Mouse (Mus musculus): Measurements from ENCODE around the gene Dnah8.
"Not testable (repeated sequence)": the region's sequence is repeated elsewhere in the genome, so short reads cannot be mapped to it uniquely, and the experiment has no call there.

Dnah8 gene

DNA sequence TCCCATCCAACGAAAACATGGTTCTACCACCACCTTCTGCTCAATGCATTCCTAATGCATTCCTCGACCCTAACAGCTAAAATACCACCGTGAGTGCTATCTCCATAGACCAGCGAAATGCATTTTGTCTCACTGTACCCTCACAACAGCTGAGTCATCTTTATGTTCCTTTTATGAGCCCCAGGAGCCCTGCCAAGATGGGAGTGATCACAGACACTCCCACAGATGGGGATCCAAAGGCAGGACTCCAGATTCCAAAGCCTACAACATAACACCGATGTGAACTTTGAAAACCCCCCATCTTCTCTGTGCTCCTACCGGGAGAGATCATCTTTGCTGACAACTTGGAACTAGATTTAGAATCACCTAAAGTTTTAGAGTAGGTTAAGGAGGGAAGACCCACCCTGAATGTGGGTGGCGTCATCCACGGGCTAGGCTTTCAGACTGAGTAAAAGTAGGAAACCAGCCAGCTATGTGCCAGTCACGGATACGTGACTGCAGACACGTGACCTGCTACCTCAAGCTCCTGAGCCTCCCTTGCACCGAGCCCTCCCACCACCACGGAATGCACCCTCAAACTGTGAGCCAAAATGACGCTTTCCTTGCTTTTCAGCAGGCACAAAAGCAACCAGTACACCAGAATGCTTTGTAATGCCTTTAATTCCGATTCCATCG is 14.7 kb upstream of the Dnah8 start:
- no peak for DNase-seq (ENCODE audit: low spot score)

DNA sequence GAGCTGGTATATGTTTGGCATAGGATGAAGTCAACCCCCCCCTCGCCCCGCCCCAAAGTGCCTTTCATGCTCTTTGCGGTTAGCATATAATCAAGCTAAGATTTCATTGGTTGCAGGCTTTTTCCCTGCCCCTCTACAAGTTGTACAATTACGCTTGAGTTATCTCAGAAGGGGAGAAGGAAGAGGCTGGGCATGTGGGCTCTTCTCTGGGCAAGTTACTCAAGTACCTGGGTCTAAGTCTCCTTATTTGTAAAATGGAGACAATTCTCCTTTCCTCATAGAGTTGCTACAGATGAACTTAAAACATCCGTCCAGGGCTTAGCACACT is 14.2 kb upstream of the Dnah8 start:
- DNase-seq (ENCODE audit: low spot score), result no peak

DNA sequence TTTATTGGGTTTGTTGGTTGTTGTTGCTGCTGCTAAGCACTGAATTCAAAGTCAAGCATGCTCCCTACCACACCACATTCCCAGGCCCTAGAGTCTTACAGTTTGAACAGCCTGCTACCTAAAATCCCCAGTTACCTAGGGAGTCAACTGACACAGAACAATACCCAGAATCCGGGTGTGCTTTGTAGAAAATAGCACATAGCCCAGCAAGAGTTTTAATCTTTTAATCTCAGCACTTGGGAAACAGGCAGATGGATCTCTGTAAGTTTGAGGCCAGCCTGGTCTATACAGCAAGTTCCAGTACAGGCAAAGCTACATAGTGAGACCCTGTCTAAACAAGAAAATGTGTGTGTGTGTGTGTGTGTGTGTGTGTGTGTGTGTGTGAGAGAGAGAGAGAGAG is 13.4 kb upstream of the Dnah8 start:
- DNase-seq (ENCODE audit: low spot score), result no peak

DNA sequence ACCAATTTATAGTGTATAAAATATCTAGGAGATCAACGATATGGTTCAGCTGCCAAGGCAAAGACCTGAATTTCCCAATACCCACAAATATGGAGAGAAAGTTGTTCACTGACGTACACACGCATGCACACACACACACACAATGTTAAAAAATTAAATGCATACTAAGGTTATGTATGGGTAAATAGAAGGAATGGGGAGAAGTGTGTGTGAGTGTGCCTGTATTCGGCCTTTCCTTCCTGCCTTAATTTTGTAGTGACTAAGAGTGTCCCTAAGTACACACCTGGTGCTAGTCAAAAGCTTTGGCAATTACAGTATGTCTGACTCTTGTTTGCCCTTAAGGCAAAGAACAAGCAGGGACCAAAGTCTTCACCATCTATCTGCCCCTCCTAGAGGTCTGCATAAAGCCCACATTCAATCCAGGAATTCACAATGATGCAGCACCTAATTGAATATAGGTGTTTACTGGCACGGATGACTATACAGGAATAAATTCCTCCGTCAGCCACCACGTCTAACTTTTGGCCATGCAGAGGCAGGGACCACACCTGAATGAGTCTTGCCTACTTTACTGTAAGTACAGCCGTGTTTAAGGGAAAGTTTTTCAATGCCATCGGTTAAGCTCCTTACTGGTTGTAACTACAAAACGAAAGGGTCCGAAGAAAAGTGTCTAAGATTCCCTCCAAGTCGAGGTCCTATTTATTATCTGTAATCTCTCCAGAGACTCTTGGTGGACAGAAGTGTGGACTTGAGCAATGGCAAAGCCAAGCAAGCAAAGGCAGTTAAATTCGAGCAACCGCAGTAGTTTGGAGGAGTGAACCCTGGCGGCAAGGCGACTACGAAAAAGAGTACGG is 12.7 kb upstream of the Dnah8 start:
- DNase-seq (ENCODE audit: low spot score), result no peak

DNA sequence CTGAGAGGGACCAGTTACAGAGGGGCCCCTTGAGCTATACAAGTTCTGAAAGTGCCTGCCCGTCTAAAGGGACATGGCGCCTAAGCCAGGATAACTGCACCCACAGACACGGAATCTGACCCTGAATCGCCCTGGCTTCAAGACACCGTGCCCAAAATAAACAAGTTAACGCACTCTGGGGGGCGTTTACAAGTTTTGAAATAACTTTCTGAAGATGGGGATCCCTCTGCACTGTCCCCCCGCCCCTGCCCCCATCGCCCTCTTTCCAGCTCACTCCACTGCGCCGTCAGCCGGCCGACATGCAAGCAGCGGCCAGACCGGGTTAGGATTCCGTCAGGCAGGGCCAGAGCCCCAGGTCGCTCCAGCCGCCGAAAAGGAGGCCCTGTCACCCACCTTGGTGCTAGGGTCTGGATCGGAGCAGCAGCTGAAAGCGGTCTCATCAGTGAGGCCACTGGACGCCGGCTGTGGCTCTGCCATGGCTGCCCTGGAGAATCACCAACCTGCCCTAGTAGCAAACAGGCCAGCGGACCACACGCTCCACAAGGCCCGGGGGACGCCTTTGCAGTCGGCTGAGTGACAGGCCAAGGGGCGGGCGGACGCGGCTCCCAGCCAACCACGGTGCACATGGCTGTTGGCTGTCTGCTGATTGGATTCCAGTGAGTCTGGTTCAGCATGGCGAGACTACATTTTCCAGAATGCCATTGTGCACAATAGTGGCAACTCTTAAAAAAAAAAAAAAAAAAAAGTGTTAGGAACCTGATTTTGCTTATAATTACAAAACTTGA is 11.9 kb upstream of the Dnah8 start:
- DNase-seq (ENCODE audit: low spot score), result peak; percentile 97

DNA sequence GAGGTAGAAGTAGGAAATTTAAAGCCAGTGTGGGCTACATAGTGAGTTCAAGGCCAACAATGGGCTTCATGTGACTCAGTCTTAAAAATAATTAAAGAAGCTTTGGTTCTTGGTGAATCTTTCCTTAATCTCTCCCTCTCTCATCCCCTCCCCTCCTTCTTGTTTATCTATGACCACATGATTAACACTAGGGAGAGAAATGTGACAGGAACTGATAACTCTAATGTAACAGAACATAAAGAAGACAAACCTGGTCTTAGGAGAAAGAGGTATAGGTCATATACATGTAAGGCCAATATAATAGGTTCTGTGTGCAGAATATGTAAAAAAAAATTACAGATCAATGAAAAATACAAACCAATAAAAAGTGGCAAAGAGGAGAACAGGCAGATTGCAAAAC is 10.8 kb upstream of the Dnah8 start:
- DNase-seq (ENCODE audit: low spot score), result no peak

DNA sequence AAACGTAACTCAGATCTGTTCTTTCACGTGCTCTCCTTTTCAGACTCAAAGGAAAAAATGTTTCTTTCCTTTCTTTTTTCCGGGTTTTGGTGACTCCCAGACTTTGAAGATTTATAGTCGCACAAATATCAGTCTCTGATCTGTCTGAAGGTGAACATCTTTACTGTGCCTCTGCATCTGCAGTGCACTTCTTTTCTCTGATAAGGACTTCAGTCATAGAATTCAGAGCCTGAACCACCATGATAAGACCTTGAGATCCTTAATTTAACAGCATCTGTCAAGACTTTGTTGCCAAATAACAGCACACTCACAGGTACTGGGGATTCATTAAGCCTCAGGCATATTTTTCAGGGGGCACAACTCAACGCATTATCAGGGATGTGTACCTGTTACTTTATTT is 8.0 kb upstream of the Dnah8 start:
- DNase-seq (ENCODE audit: low spot score), result no peak

DNA sequence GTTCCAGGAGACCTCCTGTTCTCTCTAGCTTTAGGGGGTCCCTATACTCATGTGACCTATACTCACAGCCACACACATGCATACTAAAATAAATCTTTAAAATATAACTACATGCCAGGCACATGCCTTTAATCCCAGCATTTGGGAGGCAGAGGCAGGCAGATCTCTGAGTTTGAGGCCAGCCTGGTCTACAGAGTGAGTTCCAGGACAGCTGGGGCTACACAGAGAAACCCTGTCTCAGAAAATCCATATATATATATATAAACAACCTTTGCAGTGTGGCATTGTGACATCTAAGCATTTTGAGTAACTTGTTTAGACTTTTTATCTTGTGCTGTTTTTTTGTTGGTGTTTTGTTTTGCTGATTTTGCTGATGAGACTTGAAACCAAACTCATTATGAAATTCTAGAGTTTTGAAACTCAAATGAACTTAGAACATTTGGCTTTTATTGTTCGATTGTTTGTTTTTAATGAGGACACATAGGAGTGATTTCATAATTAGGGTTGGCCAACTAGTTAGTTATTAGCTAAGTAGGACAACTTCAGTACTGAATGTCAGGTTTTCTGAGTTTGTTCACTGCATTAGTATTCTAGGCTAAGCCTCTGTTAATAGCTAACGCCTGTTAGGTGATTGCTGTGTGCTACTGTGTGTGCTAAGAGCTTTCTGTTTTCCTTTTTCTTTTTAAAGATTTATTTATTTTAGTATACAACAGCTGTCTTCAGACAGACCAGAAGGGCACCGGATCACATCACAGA is 5.8 kb upstream of the Dnah8 start:
- DNase-seq (ENCODE audit: low spot score), result no peak

DNA sequence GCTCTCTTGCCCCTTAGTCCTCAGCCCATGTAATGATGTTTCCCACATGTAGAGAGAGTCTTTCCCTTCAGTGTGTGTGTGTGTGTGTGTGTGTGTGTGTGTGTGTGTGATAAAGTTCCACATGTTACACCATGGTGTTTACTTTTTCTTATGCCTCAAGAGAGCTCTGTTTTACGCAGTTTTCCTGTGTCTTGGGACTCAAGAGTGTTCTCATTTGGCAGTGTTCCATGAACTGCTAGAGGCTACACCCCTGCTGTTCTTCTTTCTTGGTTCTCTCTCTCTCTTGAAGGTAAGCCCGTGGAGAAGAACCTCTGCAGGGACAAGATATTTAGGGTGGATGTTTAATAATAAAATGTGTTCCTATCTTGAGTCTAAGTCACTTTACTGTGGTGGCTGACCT is 5.0 kb upstream of the Dnah8 start:
- no peak for DNase-seq (ENCODE audit: low spot score)

DNA sequence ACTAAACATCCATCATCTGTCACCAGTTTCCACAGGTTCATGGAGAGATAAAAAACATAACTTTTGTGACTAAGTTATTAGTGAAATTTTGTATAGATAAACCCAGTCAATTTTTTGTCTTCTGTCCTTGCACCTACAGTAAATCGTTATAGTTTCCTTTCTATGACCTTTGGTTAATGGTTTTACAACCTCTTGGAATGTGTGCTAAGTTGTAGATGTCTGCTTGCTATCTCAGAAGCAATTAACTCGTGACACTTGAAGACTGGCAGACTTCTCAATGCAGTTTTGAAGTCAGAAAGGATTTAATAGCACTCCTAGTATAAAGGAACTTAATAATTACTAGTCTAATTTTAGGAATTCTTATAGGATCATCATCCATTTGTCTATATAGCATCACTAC is 3.6 kb upstream of the Dnah8 start:
- no peak for DNase-seq (ENCODE audit: low spot score)

DNA sequence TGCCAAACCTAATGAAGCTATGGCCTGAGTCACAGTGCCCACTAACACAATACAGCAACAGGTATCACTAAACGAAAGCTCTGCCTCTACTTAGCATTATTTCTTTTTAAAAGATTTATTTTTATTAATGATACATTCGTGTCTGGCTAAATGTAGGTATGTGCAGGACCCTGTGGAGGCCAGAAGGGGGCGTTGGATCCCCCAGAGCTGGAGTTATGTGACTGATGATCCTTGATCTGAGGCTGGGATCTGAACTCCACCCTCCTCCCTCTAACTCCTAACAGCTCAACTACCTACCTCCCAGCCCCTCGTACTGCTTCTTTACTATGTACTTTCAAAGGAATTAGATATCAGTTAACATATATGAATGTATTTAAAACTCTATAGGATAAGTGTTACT is 2.7 kb upstream of the Dnah8 start:
- no peak for DNase-seq (ENCODE audit: low spot score)

DNA sequence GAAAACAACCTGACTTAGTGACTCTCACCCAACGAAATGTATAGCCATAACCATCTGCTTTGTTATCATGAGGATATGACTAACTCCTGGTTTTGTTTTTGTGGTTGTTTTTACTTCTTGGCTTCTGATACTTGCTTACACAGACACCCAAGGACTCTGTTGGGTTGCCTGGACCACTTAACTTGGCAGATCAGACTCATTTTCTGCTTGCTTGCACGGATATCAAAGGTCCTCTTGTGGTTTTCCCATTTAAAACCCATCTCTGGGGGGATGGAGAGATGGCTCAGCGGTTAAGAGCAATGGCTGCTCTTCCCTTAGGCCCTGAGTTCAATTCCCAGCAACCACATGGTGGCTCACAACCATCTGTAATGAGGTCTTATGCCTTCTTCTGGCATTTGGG is 954 bp upstream of the Dnah8 start:
- no peak for DNase-seq (ENCODE audit: low spot score)

DNA sequence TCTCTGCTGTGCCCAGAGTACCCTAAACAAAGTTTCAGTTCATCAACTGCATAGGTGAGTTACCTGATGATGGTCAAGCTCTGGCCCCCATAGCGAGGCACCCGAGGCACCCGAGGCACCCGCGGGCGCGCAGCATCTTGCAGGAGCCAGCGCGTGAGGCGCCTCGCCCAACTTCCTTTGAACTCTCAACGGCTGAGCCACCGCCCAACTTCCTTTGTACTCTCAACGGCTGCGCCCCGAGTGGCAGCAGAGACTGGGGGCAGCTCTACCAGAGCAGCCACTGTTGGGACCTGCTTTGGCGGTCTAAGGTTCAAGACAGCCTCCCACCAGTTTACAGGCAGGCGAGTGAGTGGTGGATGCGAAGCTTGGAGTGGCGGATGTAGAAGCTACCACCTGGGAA is 2.6 kb downstream of the Dnah8 start, which contains the start of gene Glo1:
Gene Glo1, minus strand, starts transcription at position 153 of the 400 bp plus-strand sequence.
- DNase-seq (ENCODE audit: low spot score), result not testable (repeated sequence)

DNA sequence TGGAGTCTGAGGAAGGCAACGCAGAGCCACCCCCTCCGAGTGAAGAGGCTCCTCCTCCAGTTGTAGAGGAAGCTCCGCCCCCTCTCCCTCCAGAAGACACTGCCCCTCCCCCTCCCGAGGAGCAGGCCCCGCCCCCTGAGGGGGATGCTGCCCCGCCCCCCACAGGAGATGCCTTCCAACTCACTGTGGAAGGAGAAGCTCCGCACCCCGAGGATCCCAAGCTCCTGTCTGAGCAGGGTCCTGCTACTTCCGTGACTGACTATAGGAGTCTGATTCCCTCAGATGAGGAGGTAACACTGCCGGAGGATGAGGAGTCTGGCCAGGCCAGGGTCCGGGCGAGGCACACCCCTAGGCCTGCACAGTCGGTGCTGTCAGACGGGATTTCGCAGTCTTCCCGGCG is 11.2 kb downstream of the Dnah8 start:
- DNase-seq (ENCODE audit: low spot score), result peak; percentile 68

DNA sequence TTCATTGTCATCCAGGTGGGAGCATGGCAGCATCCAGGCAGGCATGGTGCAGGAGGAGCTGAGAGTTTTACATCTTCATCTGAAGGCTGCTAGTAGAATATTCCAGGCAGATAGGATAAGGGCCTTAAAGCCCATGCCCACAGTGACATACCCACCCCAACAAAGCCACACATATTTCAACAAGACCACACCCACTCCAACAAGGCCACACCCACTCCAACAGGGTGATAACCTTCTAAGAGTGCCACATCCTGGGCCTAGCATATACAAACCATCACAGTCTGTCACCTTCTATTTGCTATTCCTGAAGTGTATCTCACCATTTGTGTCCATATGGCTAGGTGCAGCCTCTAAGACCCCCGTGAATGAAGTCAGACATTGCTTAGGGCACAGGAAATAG is 13.6 kb downstream of the Dnah8 start:
- DNase-seq (ENCODE audit: low spot score), result no peak

DNA sequence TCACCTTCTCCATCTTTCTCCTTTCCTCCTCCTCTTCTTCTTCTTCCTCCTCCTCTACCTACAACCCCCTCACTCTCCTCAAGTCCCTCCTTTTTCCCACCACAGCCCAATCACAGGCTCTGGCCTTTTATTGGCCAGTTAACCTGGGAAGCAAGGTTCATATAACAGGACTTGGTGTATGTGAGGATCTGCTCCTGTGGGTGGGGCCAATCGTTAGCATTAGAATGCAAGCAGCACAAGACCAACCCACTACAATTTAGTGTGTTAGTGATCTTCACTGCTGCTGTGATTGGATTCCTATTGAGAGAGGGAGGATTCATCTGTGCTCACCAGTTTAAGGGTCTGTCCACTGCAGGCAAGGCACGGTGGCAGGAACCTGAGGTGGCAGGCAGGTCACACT is 14.8 kb downstream of the Dnah8 start:
- no peak for DNase-seq (ENCODE audit: low spot score)

DNA sequence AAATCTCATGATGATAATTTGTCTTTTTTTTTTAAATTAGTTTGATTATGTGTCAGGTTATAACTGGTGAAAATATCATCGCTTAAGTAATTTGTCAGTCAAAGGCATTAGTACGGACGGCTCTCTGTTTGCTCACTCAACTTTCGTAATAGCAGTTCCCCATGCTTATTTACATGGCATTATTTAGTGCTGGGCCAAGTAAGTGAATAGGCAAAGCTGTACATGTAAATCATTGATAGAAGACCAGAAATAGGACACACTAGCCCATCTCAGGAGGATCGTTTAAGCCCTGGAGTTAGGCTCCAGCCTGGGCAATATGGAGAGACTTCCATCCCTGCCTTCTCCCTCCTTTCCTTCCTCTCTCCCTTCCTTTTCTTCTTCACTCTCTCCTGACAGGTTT is 16.7 kb downstream of the Dnah8 start:
- DNase-seq (ENCODE audit: low spot score), result no peak

DNA sequence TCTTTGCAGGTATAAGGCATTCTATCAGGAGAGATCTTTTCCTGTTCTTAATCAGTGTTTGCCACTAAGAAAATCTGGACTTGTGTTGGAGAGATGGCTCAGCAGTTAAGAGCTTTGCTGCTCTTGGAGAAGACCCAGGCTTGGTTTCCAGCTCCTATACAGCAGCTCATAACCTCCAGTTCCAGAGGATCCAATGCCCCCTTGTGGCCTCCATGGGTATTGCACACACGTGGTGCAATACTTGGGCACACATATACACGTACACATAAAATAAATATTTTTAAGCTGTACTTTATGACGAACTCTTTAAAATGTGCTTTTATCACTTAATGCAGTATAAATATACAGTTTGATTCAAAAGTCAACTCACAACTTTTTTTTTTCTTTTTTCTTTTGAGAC is 24.6 kb downstream of the Dnah8 start:
- no peak for DNase-seq (ENCODE audit: low spot score)

DNA sequence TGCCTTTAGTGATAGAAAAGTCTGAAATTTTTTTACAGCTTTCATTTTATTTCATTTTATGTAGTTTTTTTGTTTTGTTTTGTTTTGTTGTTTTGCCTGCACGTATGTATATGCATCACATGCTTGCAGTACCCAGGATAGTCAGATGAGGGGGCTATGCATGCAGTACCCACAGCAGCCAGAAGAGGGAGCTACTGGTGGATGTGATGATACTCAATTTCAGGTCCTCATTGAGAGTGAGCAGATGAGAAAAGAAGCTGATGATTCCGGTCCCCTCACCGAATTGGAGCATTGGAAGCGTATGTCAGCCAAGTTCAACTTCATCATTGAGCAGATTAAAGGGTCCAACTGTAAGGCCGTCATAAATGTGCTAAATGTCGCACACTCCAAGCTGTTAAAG is 28.9 kb downstream of the Dnah8 start:
- no peak for DNase-seq (ENCODE audit: low spot score)

DNA sequence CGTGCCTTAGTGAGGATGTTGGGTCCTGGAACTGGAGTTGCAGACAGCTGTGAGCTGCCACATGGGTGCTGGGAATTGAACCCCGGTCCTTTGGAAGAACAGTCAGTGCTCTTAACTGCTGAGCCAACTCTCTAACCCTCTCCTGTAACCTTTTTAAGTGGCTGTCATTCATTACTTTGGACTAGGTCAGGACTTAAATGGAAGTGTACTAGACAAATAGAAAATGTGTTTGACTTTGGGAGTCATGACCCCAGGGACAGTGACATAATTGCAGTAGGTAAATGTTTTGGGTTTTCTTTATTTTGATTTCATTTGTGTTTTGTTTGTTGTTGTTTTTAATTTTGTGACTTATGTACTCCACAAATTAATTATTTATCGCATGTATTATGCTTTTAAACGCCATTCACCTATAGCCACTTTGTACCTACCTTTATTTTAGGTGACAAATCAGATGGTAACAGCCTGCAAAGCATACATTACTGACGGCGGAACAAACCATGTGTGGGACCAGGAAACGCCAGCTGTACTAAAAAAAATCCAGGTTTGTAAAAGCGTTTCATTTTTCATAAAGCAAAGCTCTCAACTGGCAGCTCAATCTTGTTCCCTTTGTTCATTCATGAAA is 33.5 kb downstream of the Dnah8 start:
- no peak for DNase-seq (ENCODE audit: low spot score)

DNA sequence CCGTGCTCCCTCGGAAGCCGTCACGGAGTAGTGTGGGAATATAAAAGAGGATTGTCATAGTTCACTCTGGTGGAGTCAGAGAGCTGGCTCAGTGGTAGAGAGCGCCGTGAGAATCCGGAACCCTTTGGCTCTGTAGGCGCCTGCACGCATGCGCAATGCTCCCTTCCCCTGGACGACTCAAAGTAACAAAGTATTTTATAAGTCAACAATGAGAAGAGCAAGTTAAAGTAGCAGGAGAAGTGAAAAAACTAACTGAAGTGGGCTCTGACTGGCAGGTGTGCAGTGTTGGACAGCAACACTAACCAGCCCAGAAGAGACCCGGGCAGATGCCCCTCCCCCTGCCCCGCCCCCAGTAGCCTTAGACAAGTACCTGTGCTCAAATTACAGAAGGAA is 34.0 kb downstream of the Dnah8 start:
- peak; percentile 78 for DNase-seq (ENCODE audit: low spot score)

DNA sequence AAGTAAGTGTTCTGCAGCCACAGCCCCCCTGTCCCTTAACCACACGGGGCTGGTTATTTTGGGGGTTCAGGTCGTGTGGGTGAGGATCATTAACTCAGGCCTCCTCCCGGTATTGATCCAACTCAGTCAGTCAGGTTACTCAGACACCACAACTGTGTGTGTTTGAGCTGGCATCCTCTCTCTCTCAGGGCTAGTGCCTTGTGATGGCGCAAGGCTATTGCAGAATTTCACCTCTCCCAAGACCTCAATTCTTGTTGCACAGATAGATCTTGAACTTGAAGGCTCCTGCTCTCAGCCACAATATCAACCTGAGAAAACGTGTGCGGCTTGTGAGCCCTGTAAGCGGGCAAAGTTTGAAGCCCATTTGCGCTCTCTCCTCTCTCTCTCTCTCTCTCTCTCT is 38.0 kb downstream of the Dnah8 start:
- DNase-seq (ENCODE audit: low spot score), result no peak
